In genomic region chr8:77682008-77682934, GRCm38 (mm10) we compare ENCODE assay signal across 14 mouse cellular contexts. TPM values are rescaled to one million over a fixed set of nuclear protein-coding genes. Genes with fewer than 3 reads are reported as not detected.
DNase-seq lines count a peak whose midpoint lies in the region; ATAC-seq and TF ChIP-seq lines count a peak whose summit lies in the region.
"Had no signal": no experiment of that assay in that cellular context is flagged by ENCODE, and none has a peak within 500 bp of the region (broad histone marks: within the 10 kb centered on the region; RNA-seq: fewer than 3 reads in every experiment).

No protein-coding gene starts in this region.

- H3K36me3 ChIP-seq in embryonic facial prominence, embryonic 13.5 days, result peaks cover 19% of the 10 kb centered on the region
- peaks cover 35% of the 10 kb centered on the region for H3K36me3 ChIP-seq in embryonic facial prominence, embryonic 10.5 days (replicated peaks)
- no peaks in the 10 kb centered on the region for H3K36me3 ChIP-seq in kidney, embryonic 14.5 days (ENCODE audit: control insufficient read depth, insufficient read depth, low read length)
- no peaks in the 10 kb centered on the region for H3K36me3 ChIP-seq in neural tube, embryonic 15.5 days
- H3K36me3 ChIP-seq in stomach, postnatal 0 days (ENCODE audit: control insufficient read depth, insufficient read depth, low read length), result no peaks in the 10 kb centered on the region
- H3K36me3 ChIP-seq: midbrain, embryonic 12.5 days; neural tube, embryonic 12.5 days had no signal

- no peak overlapping the region for H3K4me3 ChIP-seq in embryonic facial prominence, embryonic 13.5 days
- H3K4me3 ChIP-seq in embryonic facial prominence, embryonic 10.5 days, result no peak overlapping the region
- no peak overlapping the region for H3K4me3 ChIP-seq in kidney, embryonic 14.5 days (ENCODE audit: low read length)
- H3K4me3 ChIP-seq in neural tube, embryonic 15.5 days (replicated peaks), result no peak overlapping the region
- no peak overlapping the region for H3K4me3 ChIP-seq in stomach, postnatal 0 days (ENCODE audit: low read depth, low read length)
- H3K4me3 ChIP-seq: embryonic facial prominence, embryonic 12.5 days; layer of hippocampus, adult 2 months; midbrain, embryonic 12.5 days; neural tube, embryonic 12.5 days had no signal

- no peak for TF ChIP-seq CTCF in stomach, postnatal 0 days (IDR thresholded peaks at IDR 0.05; ENCODE audit: low read depth)

- no peaks in the 10 kb centered on the region for H3K27me3 ChIP-seq in embryonic facial prominence, embryonic 13.5 days
- H3K27me3 ChIP-seq in embryonic facial prominence, embryonic 10.5 days (replicated peaks; ENCODE audit: low read depth, poor library complexity, severe bottlenecking), result no peaks in the 10 kb centered on the region
- H3K27me3 ChIP-seq in kidney, embryonic 14.5 days (ENCODE audit: control insufficient read depth, insufficient read depth, low read length), result no peaks in the 10 kb centered on the region
- no peaks in the 10 kb centered on the region for H3K27me3 ChIP-seq in neural tube, embryonic 15.5 days (replicated peaks)
- no peaks in the 10 kb centered on the region for H3K27me3 ChIP-seq in stomach, postnatal 0 days (ENCODE audit: control insufficient read depth, insufficient read depth, low read length)
- H3K27me3 ChIP-seq: embryonic facial prominence, embryonic 12.5 days; midbrain, embryonic 12.5 days; neural tube, embryonic 12.5 days had no signal

- H3K9ac ChIP-seq in embryonic facial prominence, embryonic 13.5 days, result no peak overlapping the region
- H3K9ac ChIP-seq in kidney, embryonic 14.5 days (ENCODE audit: low read depth, low read length), result 0 out of 2 replicates have a peak overlapping the region, but pooled peaks have one; percentile 5
- H3K9ac ChIP-seq in neural tube, embryonic 15.5 days (replicated peaks), result no peak overlapping the region
- H3K9ac ChIP-seq in stomach, postnatal 0 days (ENCODE audit: low read length), result no peak overlapping the region
- H3K9ac ChIP-seq: embryonic facial prominence, embryonic 12.5 days; midbrain, embryonic 12.5 days; neural tube, embryonic 12.5 days had no signal

- DNase-seq in embryonic facial prominence, embryonic 10.5 days (ENCODE audit: low spot score), result no peak
- no peak for DNase-seq in kidney, adult 9 months
- no peak for DNase-seq in neural tube, embryonic 10.5 days (ENCODE audit: extremely low spot score, low spot score)
- DNase-seq in stomach, postnatal 0 days (ENCODE audit: low spot score), result no peak
- no peak for DNase-seq in left cerebral cortex, adult 11 months (ENCODE audit: low spot score)
- DNase-seq: cerebellum, adult 2 months; thymus, postnatal 36 days had no signal

- H3K9me3 ChIP-seq in embryonic facial prominence, embryonic 13.5 days, result no peaks in the 10 kb centered on the region
- H3K9me3 ChIP-seq in embryonic facial prominence, embryonic 10.5 days, result no peaks in the 10 kb centered on the region
- H3K9me3 ChIP-seq in kidney, embryonic 14.5 days (ENCODE audit: control insufficient read depth, low read length), result no peaks in the 10 kb centered on the region
- H3K9me3 ChIP-seq in neural tube, embryonic 15.5 days (replicated peaks), result no peaks in the 10 kb centered on the region
- no peaks in the 10 kb centered on the region for H3K9me3 ChIP-seq in stomach, postnatal 0 days (ENCODE audit: control insufficient read depth, low read length)
- H3K9me3 ChIP-seq: embryonic facial prominence, embryonic 12.5 days; midbrain, embryonic 12.5 days; neural tube, embryonic 12.5 days had no signal

- WGBS in embryonic facial prominence, embryonic 13.5 days, result 37% methylated on average over 15 of the region's 15 CpGs
- 69% methylated on average over 15 of the region's 15 CpGs for WGBS in embryonic facial prominence, embryonic 10.5 days
- WGBS in kidney, embryonic 14.5 days, result 20% methylated on average over 15 of the region's 15 CpGs
- WGBS in neural tube, embryonic 15.5 days, result 26% methylated on average over 15 of the region's 15 CpGs
- WGBS in stomach, postnatal 0 days, result 33% methylated on average over 15 of the region's 15 CpGs

- peak overlapping the region; percentile 68 for H3K27ac ChIP-seq in embryonic facial prominence, embryonic 13.5 days
- H3K27ac ChIP-seq in embryonic facial prominence, embryonic 10.5 days (replicated peaks), result no peak overlapping the region
- peak overlapping the region; percentile 71 for H3K27ac ChIP-seq in kidney, embryonic 14.5 days (ENCODE audit: low read depth, low read length)
- H3K27ac ChIP-seq in neural tube, embryonic 15.5 days (replicated peaks), result 0 out of 2 replicates have a peak overlapping the region, but pooled peaks have one; percentile 5
- H3K27ac ChIP-seq in stomach, postnatal 0 days (replicated peaks), result no peak overlapping the region; the same call in 1 of the 2 replicates
- H3K27ac ChIP-seq: embryonic facial prominence, embryonic 12.5 days; layer of hippocampus, adult 2 months; midbrain, embryonic 12.5 days; neural tube, embryonic 12.5 days had no signal

- TF ChIP-seq EP300 in stomach, postnatal 0 days (optimal IDR thresholded peaks at IDR 0.05), result no peak

- H3K4me2 ChIP-seq in embryonic facial prominence, embryonic 13.5 days, result peak overlapping the region; percentile 24; the same call in 1 of the 2 replicates
- 0 out of 2 replicates have a peak overlapping the region, but pooled peaks have one; percentile 8 for H3K4me2 ChIP-seq in kidney, embryonic 14.5 days (replicated peaks; ENCODE audit: low read depth, low read length)
- H3K4me2 ChIP-seq in neural tube, embryonic 15.5 days, result no peak overlapping the region
- peak overlapping the region; percentile 20; the same call in 1 of the 2 replicates for H3K4me2 ChIP-seq in stomach, postnatal 0 days (replicated peaks; ENCODE audit: low read depth)
- H3K4me2 ChIP-seq: embryonic facial prominence, embryonic 12.5 days; midbrain, embryonic 12.5 days; neural tube, embryonic 12.5 days had no signal

- H3K4me1 ChIP-seq in embryonic facial prominence, embryonic 13.5 days, result peaks cover 28% of the 10 kb centered on the region
- peaks cover 17% of the 10 kb centered on the region for H3K4me1 ChIP-seq in embryonic facial prominence, embryonic 10.5 days
- H3K4me1 ChIP-seq in kidney, embryonic 14.5 days (ENCODE audit: control insufficient read depth, insufficient read depth, low read length), result peaks cover 6% of the 10 kb centered on the region; the same call in 1 of the 2 replicates
- H3K4me1 ChIP-seq in neural tube, embryonic 15.5 days, result peaks cover 6% of the 10 kb centered on the region
- 0 out of 2 replicates have a peak, but pooled peaks cover 2% of the 10 kb centered on the region for H3K4me1 ChIP-seq in stomach, postnatal 0 days (replicated peaks; ENCODE audit: control insufficient read depth, insufficient read depth)
- H3K4me1 ChIP-seq: midbrain, embryonic 12.5 days; neural tube, embryonic 12.5 days had no signal

- ATAC-seq in embryonic facial prominence, embryonic 13.5 days (ENCODE audit: insufficient number of reproducible peaks, insufficient read depth, low FRiP score, low TSS enrichment, low read depth), result no peak
- no peak for ATAC-seq in kidney, embryonic 14.5 days (ENCODE audit: low FRiP score, low TSS enrichment)
- ATAC-seq in neural tube, embryonic 15.5 days (ENCODE audit: low FRiP score), result no peak
- ATAC-seq in stomach, postnatal 0 days (ENCODE audit: low FRiP score, low TSS enrichment), result no peak

RNA-seq across cellular contexts. Expression of gene Ednra, which starts 42.0 kb away (rescaled TPM):
- 56.3 and 58.4 TPM in 2 replicates for polyA plus RNA-seq in embryonic facial prominence, embryonic 13.5 days (2015; fragmentation: Nextera tagmentation; extraction: Ambion mirVana)
- polyA plus RNA-seq in embryonic facial prominence, embryonic 10.5 days (2016; fragmentation: Nextera tagmentation; extraction: Ambion mirVana), result 30.8 and 36.4 TPM in 2 replicates
- 17.6 and 28.9 TPM in 2 replicates for polyA plus RNA-seq in kidney, embryonic 14.5 days (2014; fragmentation: Nextera tagmentation; extraction: Ambion mirVana)
- polyA plus RNA-seq in neural tube, embryonic 15.5 days (2015; fragmentation: Nextera tagmentation; extraction: Ambion mirVana), result 7.7 and 10.0 TPM in 2 replicates
- polyA plus RNA-seq in stomach, postnatal 0 days (2015; fragmentation: Nextera tagmentation; extraction: Ambion mirVana), result 7.3 and 8.3 TPM in 2 replicates

Comparison
In these comparisons a context has a peak if more than half of its experiments do, and no peak if none do; other contexts are left out.
1. H3K27ac ChIP-seq: peak in embryonic facial prominence, embryonic 13.5 days (single experiment), kidney, embryonic 14.5 days (single experiment) and neural tube, embryonic 15.5 days (single experiment); none in embryonic facial prominence, embryonic 10.5 days (single experiment) and stomach, postnatal 0 days (single experiment).